ENCODE assay signal across 8 mouse cellular contexts in the genomic region with DNA sequence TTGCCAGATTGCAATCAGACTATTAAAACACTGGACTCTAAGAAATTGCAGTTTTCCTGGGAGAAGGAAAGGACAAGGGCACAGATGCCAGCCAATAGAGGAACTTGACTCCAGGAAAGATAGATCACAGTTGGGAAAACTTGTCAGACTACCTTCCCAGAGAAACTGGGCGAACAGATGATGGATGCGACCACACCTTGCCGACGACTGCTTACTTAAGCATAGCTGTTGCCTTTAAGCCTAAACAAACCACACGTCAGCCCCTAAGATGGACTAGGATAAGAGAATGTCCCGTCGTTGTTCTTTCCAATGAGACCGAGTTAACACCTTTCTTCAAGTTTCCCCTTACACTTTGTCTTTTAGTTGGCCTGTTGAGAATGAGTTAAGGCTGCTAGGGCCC. TPM values are rescaled to one million over a fixed set of nuclear protein-coding genes. Genes with fewer than 3 reads are reported as not detected.
A peak's percentile ranks its signal among the peaks of the same experiment; 100 is the strongest.
DNase-seq lines count a peak whose midpoint lies in the region; ATAC-seq and TF ChIP-seq lines count a peak whose summit lies in the region.

No protein-coding gene starts in this region.

- H3K9ac ChIP-seq in lung, embryonic 14.5 days, result peak overlapping the region; percentile 96
- peak overlapping the region; percentile 91 for H3K9ac ChIP-seq in embryonic facial prominence, embryonic 12.5 days
- H3K9ac ChIP-seq in intestine, embryonic 14.5 days (ENCODE audit: low read length), result peak overlapping the region; percentile 49

- no peak for TF ChIP-seq POLR2A in myocyte (IDR thresholded peaks at IDR 0.05; ENCODE audit: insufficient read length, low read depth)

- peak overlapping the region; percentile 76 for H3K4me2 ChIP-seq in lung, embryonic 14.5 days
- peak overlapping the region; percentile 76 for H3K4me2 ChIP-seq in embryonic facial prominence, embryonic 12.5 days (replicated peaks)
- peak overlapping the region; percentile 76 for H3K4me2 ChIP-seq in intestine, embryonic 14.5 days (ENCODE audit: low read length)
- H3K4me2 ChIP-seq in myocyte (ENCODE audit: low read depth), result peak overlapping the region; percentile 87

- H3K9me3 ChIP-seq in lung, embryonic 14.5 days (ENCODE audit: low read depth, low read length), result no peaks in the 10 kb centered on the region
- H3K9me3 ChIP-seq in embryonic facial prominence, embryonic 12.5 days, result no peaks in the 10 kb centered on the region
- H3K9me3 ChIP-seq in intestine, embryonic 14.5 days (ENCODE audit: control insufficient read depth, low read length), result no peaks in the 10 kb centered on the region

- 14% methylated on average over 8 of the region's 8 CpGs for WGBS in lung, embryonic 14.5 days
- 58% methylated on average over 8 of the region's 8 CpGs for WGBS in embryonic facial prominence, embryonic 12.5 days
- 24% methylated on average over 8 of the region's 8 CpGs for WGBS in intestine, embryonic 14.5 days

- H3K27me3 ChIP-seq in lung, embryonic 14.5 days (ENCODE audit: insufficient read depth, low read length), result no peaks in the 10 kb centered on the region
- H3K27me3 ChIP-seq in embryonic facial prominence, embryonic 12.5 days, result no peaks in the 10 kb centered on the region
- no peaks in the 10 kb centered on the region for H3K27me3 ChIP-seq in intestine, embryonic 14.5 days (replicated peaks; ENCODE audit: control insufficient read depth, insufficient read depth, low read length)
- H3K27me3 ChIP-seq in myocyte (ENCODE audit: control insufficient read depth, insufficient read depth, insufficient read length), result no peaks in the 10 kb centered on the region

- no peak for TF ChIP-seq CTCF in lung, embryonic 14.5 days (IDR thresholded peaks at IDR 0.05; ENCODE audit: low read depth)

- peaks cover 40% of the 10 kb centered on the region for H3K79me2 ChIP-seq in myocyte (ENCODE audit: control insufficient read depth, insufficient read depth)

- intact Hi-C loops in left cerebral cortex, postnatal 25 days (cut with DNase I), result no loop called here

- H3K27ac ChIP-seq in lung, embryonic 14.5 days (ENCODE audit: low read depth), result peak overlapping the region; percentile 97
- H3K27ac ChIP-seq in embryonic facial prominence, embryonic 12.5 days, result peak overlapping the region; percentile 97
- H3K27ac ChIP-seq in intestine, embryonic 14.5 days (ENCODE audit: low read depth), result peak overlapping the region; percentile 96

- peak overlapping the region; percentile 61 for H3ac ChIP-seq in myocyte (ENCODE audit: control insufficient read depth, insufficient read length)

- peaks cover 30% of the 10 kb centered on the region for H3K36me3 ChIP-seq in lung, embryonic 14.5 days (ENCODE audit: insufficient read depth)
- H3K36me3 ChIP-seq in embryonic facial prominence, embryonic 12.5 days, result peaks cover 19% of the 10 kb centered on the region
- H3K36me3 ChIP-seq in intestine, embryonic 14.5 days (ENCODE audit: control insufficient read depth, insufficient read depth, low read length), result peaks cover 27% of the 10 kb centered on the region
- peaks cover 23% of the 10 kb centered on the region for H3K36me3 ChIP-seq in myocyte (ENCODE audit: control insufficient read depth, insufficient read depth)

- DNase-seq in lung, embryonic 14.5 days, result no peak
- no peak for DNase-seq in lung, postnatal 25 days (ENCODE audit: low spot score)
- DNase-seq in intestine, embryonic 14.5 days (ENCODE audit: low spot score), result no peak
- no peak for DNase-seq in yolk sac, embryonic 10.5 days (ENCODE audit: low spot score)
- no peak for DNase-seq in adrenal gland, adult 8-10 months
- no peak for DNase-seq in left cerebral cortex, postnatal 25 days (ENCODE audit: low spot score in 2 of 2)

- peaks cover 6% of the 10 kb centered on the region for H3K4me1 ChIP-seq in lung, embryonic 14.5 days (ENCODE audit: insufficient read depth)
- peaks cover 12% of the 10 kb centered on the region; the same call in 1 of the 2 replicates for H3K4me1 ChIP-seq in embryonic facial prominence, embryonic 12.5 days
- peaks cover 6% of the 10 kb centered on the region for H3K4me1 ChIP-seq in intestine, embryonic 14.5 days (replicated peaks; ENCODE audit: control insufficient read depth, insufficient read depth, low read length)

- peak overlapping the region; percentile 98 for H3K4me3 ChIP-seq in lung, embryonic 14.5 days (ENCODE audit: low read depth, low read length)
- peak overlapping the region; percentile 86 for H3K4me3 ChIP-seq in embryonic facial prominence, embryonic 12.5 days
- peak overlapping the region; percentile 96 for H3K4me3 ChIP-seq in intestine, embryonic 14.5 days (ENCODE audit: low read depth, low read length)
- peak overlapping the region; percentile 93 for H3K4me3 ChIP-seq in myocyte

- peak; percentile 11; the same call in 1 of the 2 replicates for ATAC-seq in lung, embryonic 14.5 days (ENCODE audit: insufficient read depth)
- ATAC-seq in embryonic facial prominence, embryonic 12.5 days (ENCODE audit: insufficient number of reproducible peaks, insufficient read depth, low FRiP score, low TSS enrichment), result no peak
- ATAC-seq in intestine, embryonic 14.5 days (replicated peaks; ENCODE audit: low FRiP score, low TSS enrichment, low read depth), result peak; percentile 34; the same call in 1 of the 2 replicates

TF ChIP-seq in myocyte, 11 proteins besides CTCF, POLR2A, EP300 and RAD21:
- no peak for TF ChIP-seq REST (IDR thresholded peaks at IDR 0.05; ENCODE audit: insufficient read depth, insufficient read length)
- no peak for TF ChIP-seq CEBPB (IDR thresholded peaks at IDR 0.05; ENCODE audit: insufficient read depth, poor library complexity, severe bottlenecking)
- TF ChIP-seq USF1 (IDR thresholded peaks at IDR 0.05; ENCODE audit: low read depth), result no peak
- TF ChIP-seq TCF3 (IDR thresholded peaks at IDR 0.05; ENCODE audit: insufficient read length, low read depth), result no peak
- TF ChIP-seq POLR2AphosphoS2 (IDR thresholded peaks at IDR 0.05; ENCODE audit: insufficient read length, low read depth), result no peak
- no peak for TF ChIP-seq MYOG (IDR thresholded peaks at IDR 0.05; ENCODE audit: control insufficient read depth in 1 of 3, insufficient read depth in 1 of 3, insufficient read length in 2 of 3, low read depth in 2 of 3)
- TF ChIP-seq SRF (IDR thresholded peaks at IDR 0.05; ENCODE audit: control insufficient read depth, insufficient read length, low read depth), result no peak
- no peak for TF ChIP-seq MAX (IDR thresholded peaks at IDR 0.05; ENCODE audit: low read depth)
- no peak for TF ChIP-seq TCF12 (IDR thresholded peaks at IDR 0.05; ENCODE audit: insufficient read depth, poor library complexity, severe bottlenecking)
- TF ChIP-seq E2F4 (IDR thresholded peaks at IDR 0.05; ENCODE audit: insufficient read depth), result no peak
- no peak for TF ChIP-seq MYOD1 (IDR thresholded peaks at IDR 0.05; ENCODE audit: control insufficient read depth in 1 of 3, insufficient read length in 2 of 3, low read depth in 2 of 3)
TF ChIP-seq in myocyte: peak in this region for 0.

RNA-seq across cellular contexts. Expression of gene Dcaf12, which starts 0.5 kb away (rescaled TPM):
- 47.1 and 53.5 TPM in 2 replicates for polyA plus RNA-seq in lung, embryonic 14.5 days (2014; fragmentation: Nextera tagmentation; extraction: Ambion mirVana)
- polyA plus RNA-seq in embryonic facial prominence, embryonic 12.5 days (2016; fragmentation: Nextera tagmentation; extraction: Ambion mirVana), result 55.7 and 57.1 TPM in 2 replicates
- 44.2 and 44.9 TPM in 2 replicates for polyA plus RNA-seq in intestine, embryonic 14.5 days (2014; fragmentation: Nextera tagmentation; extraction: Ambion mirVana)
- polyA plus RNA-seq in myocyte (2012; fragmentation: generic; extraction: Trizol), result 27.1 TPM
- 10 to 100 TPM; 46.6 to 55.3 (median 48.8) TPM for total RNA-seq in adrenal gland, adult 8-10 months (2022)
- total RNA-seq in left cerebral cortex, postnatal 25 days (2021), result 10 to 100 TPM; 46.1 to 48.0 TPM

RNA-seq across cellular contexts. Expression of gene Ubap1, which starts 33.6 kb away (rescaled TPM):
- 47.7 and 53.8 TPM in 2 replicates for polyA plus RNA-seq in lung, embryonic 14.5 days (2014; fragmentation: Nextera tagmentation; extraction: Ambion mirVana)
- 60.5 and 74.7 TPM in 2 replicates for polyA plus RNA-seq in embryonic facial prominence, embryonic 12.5 days (2016; fragmentation: Nextera tagmentation; extraction: Ambion mirVana)
- 50.5 and 54.8 TPM in 2 replicates for polyA plus RNA-seq in intestine, embryonic 14.5 days (2014; fragmentation: Nextera tagmentation; extraction: Ambion mirVana)
- 29.2 TPM for polyA plus RNA-seq in myocyte (2012; fragmentation: generic; extraction: Trizol)
- total RNA-seq in adrenal gland, adult 8-10 months (2022), result 10 to 100 TPM; 47.8 to 55.8 (median 50.8) TPM
- total RNA-seq in left cerebral cortex, postnatal 25 days (2021), result 10 to 100 TPM; 47.5 to 48.4 TPM

RNA-seq across cellular contexts. Expression of gene Ubap2, which starts 40.2 kb away (rescaled TPM):
- polyA plus RNA-seq in lung, embryonic 14.5 days (2014; fragmentation: Nextera tagmentation; extraction: Ambion mirVana), result 60.8 and 72.0 TPM in 2 replicates
- polyA plus RNA-seq in embryonic facial prominence, embryonic 12.5 days (2016; fragmentation: Nextera tagmentation; extraction: Ambion mirVana), result 74.4 and 77.6 TPM in 2 replicates
- polyA plus RNA-seq in intestine, embryonic 14.5 days (2014; fragmentation: Nextera tagmentation; extraction: Ambion mirVana), result 55.1 TPM in 2 replicates
- 71.5 TPM for polyA plus RNA-seq in myocyte (2012; fragmentation: generic; extraction: Trizol)
- 10 to 100 TPM; 35.0 to 49.3 (median 40.2) TPM for total RNA-seq in adrenal gland, adult 8-10 months (2022)
- total RNA-seq in left cerebral cortex, postnatal 25 days (2021), result 10 to 100 TPM; 36.6 to 46.2 TPM
